Mouse (Mus musculus) liver, embryonic 16.5 days (tissue): Measurements from ENCODE around the gene Ccdc39. TPM values are rescaled to one million over a fixed set of nuclear protein-coding genes. Genes with fewer than 3 reads are reported as not detected.

Source experiments
- ATAC-seq: fragments of 200-750 bp; cut with Nextera tagmentation; 2 replicates; pipeline ENCODE4 v1.8.0; 2017; ENCODE audit warnings: low read depth, mild to moderate bottlenecking, moderate number of reproducible peaks, moderate library complexity
- H3K27ac ChIP-seq: fragments of 300-500 bp; sonication (generic); 2 replicates; pipeline ENCODE4 v1.5.1; 2014; ENCODE audit warnings: mild to moderate bottlenecking, low read length
- H3K27me3 ChIP-seq: fragments of 300-500 bp; sonication (generic); 2 replicates; pipeline ENCODE4 v1.6.1; 2014; ENCODE audit warnings: low read depth, low read length, mixed read lengths; ENCODE audit not compliant: control insufficient read depth, insufficient read depth
- H3K36me3 ChIP-seq: fragments of 300-500 bp; sonication (generic); 2 replicates; pipeline ENCODE4 v1.6.1; 2014; ENCODE audit warnings: mild to moderate bottlenecking; ENCODE audit not compliant: control insufficient read depth, insufficient read depth
- H3K4me1 ChIP-seq: fragments of 300-500 bp; sonication (generic); 2 replicates; pipeline ENCODE4 v1.6.1; 2014; ENCODE audit warnings: low read depth, low read length, mixed read lengths; ENCODE audit not compliant: control insufficient read depth
- H3K4me2 ChIP-seq: fragments of 300-500 bp; sonication (generic); 2 replicates; pipeline ENCODE4 v1.6.1; 2014; ENCODE audit warnings: low read depth, low read length, mixed read lengths
- H3K4me3 ChIP-seq: fragments of 300-500 bp; sonication (generic); 2 replicates; pipeline ENCODE4 v1.5.1; 2014; ENCODE audit warnings: low read depth, mild to moderate bottlenecking, low read length
- H3K9ac ChIP-seq: fragments of 300-500 bp; sonication (generic); 2 replicates; pipeline ENCODE4 v1.6.1; 2014; ENCODE audit warnings: low read depth, low read length
- H3K9me3 ChIP-seq: fragments of 300-500 bp; sonication (generic); replicated peaks from 2 replicates; pipeline ENCODE4 v1.6.1; 2016; ENCODE audit warnings: low read length; ENCODE audit not compliant: control insufficient read depth
- WGBS: fragments of 180-500 bp; shearing (Covaris S2); extraction: QIAGEN DNeasy Blood & Tissue Kit; methylation state at CpG from one replicate; pipeline ENCODE4 v1.1.7; 2014; ENCODE audit not compliant: insufficient replicate concordance; 5-methylcytosine and 5-hydroxymethylcytosine counted together
- polyA plus RNA-seq: library from polyadenylated mRNA; unstranded; fragments of >200 nt; fragmentation: Nextera tagmentation; extraction: Ambion mirVana; gene quantifications from 2 replicates; pipeline ENCODE4 v1.2.1, GENCODE M21; 2015

Ccdc39 gene
- polyA plus RNA-seq, 1 experiment from 2014 or later = 0.18 TPM

DNA sequence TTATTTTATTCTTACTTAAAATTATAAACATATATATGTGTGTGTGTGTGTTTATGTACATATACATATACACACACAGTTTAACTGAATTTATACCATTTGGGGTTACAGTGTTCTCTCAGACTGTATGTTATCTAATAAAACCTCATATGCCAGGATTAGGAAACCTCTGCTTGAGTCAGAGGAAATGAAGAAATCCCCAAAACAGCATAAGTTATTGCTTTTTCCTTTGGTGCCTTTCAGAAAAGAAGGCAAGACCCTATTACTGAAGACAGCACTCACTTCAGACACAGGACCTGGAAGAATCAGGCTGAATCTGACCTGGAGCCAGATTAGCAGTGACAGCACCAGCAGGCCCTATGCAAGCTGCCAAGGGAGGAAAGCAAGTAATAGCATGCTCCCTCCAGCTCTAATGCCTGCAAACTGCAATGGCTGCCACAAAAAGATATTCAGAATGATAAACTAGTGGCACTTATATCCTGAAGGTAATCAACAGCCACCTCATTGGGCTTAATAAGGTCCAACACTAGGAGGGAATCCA, 20.0 kb upstream of the Ccdc39 start:
- H3K27me3 ChIP-seq = no peaks in the 10 kb centered on the region
- H3K4me1 ChIP-seq = no peaks in the 10 kb centered on the region
- H3K36me3 ChIP-seq = no peaks in the 10 kb centered on the region
- no peaks in the 10 kb centered on the region for H3K9me3 ChIP-seq
- no peak overlapping the region for H3K9ac ChIP-seq
- H3K4me2 ChIP-seq = no peak overlapping the region
- H3K27ac ChIP-seq = no peak overlapping the region
- no peak for ATAC-seq
- H3K4me3 ChIP-seq = no peak overlapping the region

DNA sequence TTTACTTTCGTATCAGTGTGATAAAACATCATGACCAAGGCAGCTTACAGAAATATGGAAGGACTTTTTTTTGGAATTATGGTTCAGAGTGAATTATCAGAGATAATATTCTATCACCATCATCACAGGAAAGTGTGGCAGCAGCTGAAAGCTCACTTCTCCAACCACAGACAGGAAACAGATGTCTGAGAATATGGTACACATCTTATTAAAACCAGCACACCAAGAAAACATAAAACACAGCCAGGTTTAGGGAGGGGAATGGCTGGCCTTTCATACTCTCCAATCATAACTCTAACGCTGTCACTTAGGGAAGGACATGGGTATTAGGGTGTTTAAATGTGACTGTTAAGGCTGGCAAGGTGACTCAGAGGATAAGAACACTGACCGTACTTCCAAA, 14.8 kb upstream of the Ccdc39 start:
- Histone ChIP-seq H3K36me3 (no peaks in the 10 kb centered on the region), H3K27ac (no peak overlapping the region), H3K9ac (no peak overlapping the region), H3K4me3 (no peak overlapping the region), H3K4me2 (no peak overlapping the region), H3K4me1 (no peaks in the 10 kb centered on the region), H3K27me3 (no peaks in the 10 kb centered on the region), H3K9me3 (no peaks in the 10 kb centered on the region)
- WGBS = 40% methylated on average over 3 of the region's 3 CpGs
- ATAC-seq = no peak

DNA sequence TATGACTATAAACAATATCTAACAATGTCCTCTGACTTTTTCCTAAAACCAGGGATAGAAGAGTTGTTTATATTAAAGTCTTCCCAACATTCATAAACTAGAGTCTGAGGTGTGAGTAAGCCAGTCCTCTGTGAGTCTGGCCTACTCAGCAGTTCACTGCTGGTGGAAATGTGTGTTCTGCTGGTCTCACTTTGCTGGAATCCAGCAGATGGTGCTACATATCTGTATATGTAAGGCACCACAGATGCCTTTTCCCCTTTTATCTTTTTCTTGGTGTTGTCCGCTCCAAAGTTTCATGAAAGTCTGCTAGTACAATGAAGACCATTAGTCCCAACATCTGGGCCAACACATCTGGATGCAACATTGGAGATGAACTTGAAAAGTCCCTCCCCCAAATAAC, 9.0 kb upstream of the Ccdc39 start:
- Histone ChIP-seq H3K4me2 (no peak overlapping the region), H3K9ac (no peak overlapping the region), H3K27me3 (no peaks in the 10 kb centered on the region), H3K9me3 (no peaks in the 10 kb centered on the region), H3K4me3 (no peak overlapping the region), H3K27ac (no peak overlapping the region), H3K4me1 (no peaks in the 10 kb centered on the region), H3K36me3 (no peaks in the 10 kb centered on the region)
- no peak for ATAC-seq
- 35% methylated on average over 1 of the region's 1 CpGs for whole genome bisulfite sequencing

- no peak overlapping the region for H3K4me3 ChIP-seq
- H3K27me3 ChIP-seq = no peaks in the 10 kb centered on the region
- no peaks in the 10 kb centered on the region for H3K36me3 ChIP-seq
- H3K4me2 ChIP-seq = no peak overlapping the region
- H3K9ac ChIP-seq = no peak overlapping the region
- 72% methylated on average over 4 of the region's 4 CpGs for WGBS
- H3K9me3 ChIP-seq = no peaks in the 10 kb centered on the region
- no peak overlapping the region for H3K27ac ChIP-seq
- H3K4me1 ChIP-seq = no peaks in the 10 kb centered on the region
- ATAC-seq = no peak
These were observed 6.7 kb upstream of the Ccdc39 start for GRCm38 (mm10) chr3:33850856-33851255.

- Histone ChIP-seq H3K4me3 (no peak overlapping the region), H3K36me3 (no peaks in the 10 kb centered on the region), H3K27ac (no peak overlapping the region), H3K27me3 (no peaks in the 10 kb centered on the region), H3K9me3 (no peaks in the 10 kb centered on the region), H3K4me2 (no peak overlapping the region), H3K9ac (no peak overlapping the region), H3K4me1 (no peaks in the 10 kb centered on the region)
- 49% methylated on average over 6 of the region's 6 CpGs for WGBS
- ATAC-seq = no peak
These were observed 2.5 kb upstream of the Ccdc39 start for GRCm38 (mm10) chr3:33846639-33847038.

DNA sequence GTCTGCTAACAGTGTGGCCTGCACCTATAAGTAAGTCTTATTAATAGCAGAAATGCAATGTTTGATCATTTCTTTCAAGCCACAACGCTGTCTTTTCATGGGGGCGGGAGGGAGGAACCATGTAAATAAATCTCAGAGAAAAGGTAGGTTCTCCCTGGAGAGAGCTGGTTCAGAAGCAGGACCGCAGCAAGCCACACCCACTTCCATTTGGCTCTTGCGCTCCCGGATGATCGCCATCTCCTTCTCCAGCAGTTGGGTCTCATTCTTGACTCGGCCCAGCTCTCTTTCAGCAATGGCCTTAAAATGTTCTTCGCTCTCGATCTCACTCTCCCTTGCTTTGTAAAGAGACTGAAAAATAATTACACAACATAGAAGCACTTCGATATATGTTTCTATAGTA, 5.2 kb downstream of the Ccdc39 start:
- peak overlapping the region; percentile 15; the same call in 1 of the 2 replicates for H3K4me3 ChIP-seq
- 36% methylated on average over 10 of the region's 10 CpGs for WGBS
- H3K4me1 ChIP-seq = no peaks in the 10 kb centered on the region
- H3K9me3 ChIP-seq = no peaks in the 10 kb centered on the region
- H3K4me2 ChIP-seq = peak overlapping the region; percentile 32; the same call in 1 of the 2 replicates
- no peaks in the 10 kb centered on the region for H3K27me3 ChIP-seq
- no peak overlapping the region for H3K9ac ChIP-seq
- H3K27ac ChIP-seq = no peak overlapping the region
- ATAC-seq = no peak
- H3K36me3 ChIP-seq = no peaks in the 10 kb centered on the region

GRCm38 (mm10) chr3:33836576-33836975, 7.5 kb downstream of the Ccdc39 start:
- Histone ChIP-seq H3K9ac (no peak overlapping the region), H3K36me3 (no peaks in the 10 kb centered on the region), H3K27ac (no peak overlapping the region), H3K4me2 (no peak overlapping the region), H3K4me1 (no peaks in the 10 kb centered on the region), H3K27me3 (no peaks in the 10 kb centered on the region), H3K9me3 (no peaks in the 10 kb centered on the region), H3K4me3 (no peak overlapping the region)
- no peak for ATAC-seq
- WGBS = 73% methylated on average over 13 of the region's 13 CpGs

- H3K9me3 ChIP-seq = no peaks in the 10 kb centered on the region
- no peaks in the 10 kb centered on the region for H3K4me1 ChIP-seq
- H3K4me2 ChIP-seq = no peak overlapping the region
- H3K27ac ChIP-seq = no peak overlapping the region
- H3K9ac ChIP-seq = no peak overlapping the region
- H3K36me3 ChIP-seq = no peaks in the 10 kb centered on the region
- no peak for ATAC-seq
- H3K4me3 ChIP-seq = no peak overlapping the region
- H3K27me3 ChIP-seq = no peaks in the 10 kb centered on the region
- 69% methylated on average over 10 of the region's 10 CpGs for WGBS
These were observed 11.8 kb downstream of the Ccdc39 start for GRCm38 (mm10) chr3:33832351-33832750.

DNA sequence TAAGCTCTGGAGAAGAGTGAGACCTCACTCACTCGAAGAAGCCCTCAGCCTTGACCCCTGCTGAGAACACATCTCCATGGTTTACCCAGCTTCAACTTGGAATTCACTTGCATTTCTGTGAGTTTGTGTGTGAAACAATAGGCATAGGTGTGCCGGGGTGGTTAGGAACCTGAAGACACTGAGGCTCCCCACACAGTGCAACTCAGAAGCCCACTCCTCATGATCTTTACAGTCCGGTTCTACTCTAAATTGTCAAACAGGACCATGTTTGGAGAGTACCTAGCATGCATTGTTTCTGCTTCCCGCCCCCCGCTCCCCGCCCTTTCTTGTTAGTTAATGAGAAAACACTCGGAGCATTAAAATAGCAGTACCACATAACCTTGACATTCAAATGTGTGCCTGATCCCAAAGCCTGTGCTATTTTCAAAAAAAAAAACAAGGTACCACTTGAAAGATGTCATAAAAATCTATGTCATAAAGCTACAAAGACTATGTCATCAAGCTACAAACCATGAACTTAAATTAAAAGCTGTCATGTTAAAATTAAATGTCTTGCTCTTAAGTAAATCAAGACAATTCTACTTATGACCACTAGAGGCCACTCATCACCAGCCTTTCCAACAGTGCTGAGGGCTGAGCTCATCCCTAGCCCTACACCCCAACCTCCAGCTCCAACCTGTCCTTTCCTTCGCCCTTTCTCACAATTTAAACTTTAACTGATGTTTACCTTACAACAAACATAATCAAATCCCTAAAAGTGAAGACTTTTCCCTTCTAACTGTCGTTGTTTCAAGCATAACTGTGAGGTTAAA, 19.8 kb downstream of the Ccdc39 start:
- H3K9me3 ChIP-seq = no peaks in the 10 kb centered on the region
- no peak for ATAC-seq
- H3K27ac ChIP-seq = no peak overlapping the region
- no peak overlapping the region for H3K4me3 ChIP-seq
- H3K4me1 ChIP-seq = no peaks in the 10 kb centered on the region
- H3K9ac ChIP-seq = no peak overlapping the region
- no peaks in the 10 kb centered on the region for H3K27me3 ChIP-seq
- no peaks in the 10 kb centered on the region for H3K36me3 ChIP-seq
- WGBS = 37% methylated on average over 9 of the region's 9 CpGs
- no peak overlapping the region for H3K4me2 ChIP-seq
